ENCODE assay signal across 1 mouse cellular context in the genomic region with DNA sequence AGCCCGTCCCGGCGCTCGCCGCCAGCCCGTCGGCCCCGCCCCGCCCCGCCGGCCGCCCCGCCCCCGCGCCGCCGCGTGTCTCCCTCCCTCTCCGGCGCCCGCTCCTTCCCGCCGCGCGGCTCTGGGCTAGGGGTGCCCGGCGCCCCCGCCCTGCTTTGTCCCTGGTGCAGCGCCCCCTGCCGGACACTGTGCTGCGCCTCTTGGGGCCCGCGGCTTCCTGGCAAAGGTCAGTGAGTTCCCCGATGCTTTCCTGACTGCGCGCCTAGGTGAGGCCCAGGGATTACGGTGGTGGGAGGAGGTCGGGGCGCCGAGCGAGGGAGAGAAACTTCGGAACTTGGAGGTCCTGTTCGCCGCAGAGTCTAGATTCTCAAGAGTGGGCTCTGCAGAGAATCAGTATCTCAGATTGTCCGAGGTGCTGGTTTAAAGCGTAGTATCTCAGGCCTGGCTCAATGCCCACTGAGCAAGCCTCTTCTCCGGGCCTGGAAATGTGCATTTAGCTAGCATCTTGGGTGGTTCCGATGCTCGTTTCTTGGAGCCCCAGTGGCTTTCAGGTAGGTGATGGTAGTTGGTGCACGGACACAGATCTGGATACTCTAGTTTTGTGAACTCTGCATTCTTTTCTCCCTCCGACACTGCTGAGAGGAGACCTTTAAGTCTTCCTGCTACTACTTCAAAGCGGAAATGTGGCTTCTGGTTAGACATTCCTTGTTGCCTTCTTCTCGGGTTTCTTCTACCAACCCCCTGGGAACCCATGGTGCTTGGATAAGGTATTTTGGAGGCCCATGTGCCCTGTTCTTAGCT.
TF ChIP-seq lines count a peak whose summit lies in the region.

A gene (plus strand): TSS at position 74 of the 801 bp plus-strand sequence.

TF ChIP-seq in CH12.LX, 34 proteins besides CTCF, POLR2A, EP300 and RAD21 (continued from another document):
- TF ChIP-seq TCF12 (IDR thresholded peaks at IDR 0.05; ENCODE audit: low read depth, low read length), result peak; percentile 79
- TF ChIP-seq MAFK (IDR thresholded peaks at IDR 0.05; ENCODE audit: insufficient replicate concordance, low read length), result no peak
- TF ChIP-seq MAZ (IDR thresholded peaks at IDR 0.05; ENCODE audit: low read depth, low read length), result peak; percentile 100
- TF ChIP-seq MEF2A (IDR thresholded peaks at IDR 0.05; ENCODE audit: borderline replicate concordance, low read depth, low read length), result peak; percentile 72
- TF ChIP-seq ZKSCAN1 (IDR thresholded peaks at IDR 0.05; ENCODE audit: borderline replicate concordance, low read depth, low read length), result no peak
- TF ChIP-seq USF2 (conservative IDR thresholded peaks at IDR 0.05; ENCODE audit: low read depth, low read length), result no peak
- TF ChIP-seq POLR2AphosphoS2 (IDR thresholded peaks at IDR 0.05; ENCODE audit: low read depth, low read length), result 0 out of 2 replicates have a peak, but pooled peaks have one; percentile 48
- TF ChIP-seq NELFE (IDR thresholded peaks at IDR 0.05; ENCODE audit: low read depth, low read length), result peak; percentile 83
- no peak for TF ChIP-seq BHLHE40 (IDR thresholded peaks at IDR 0.05; ENCODE audit: low read depth, low read length)
- peak; percentile 60 for TF ChIP-seq SIN3A (IDR thresholded peaks at IDR 0.05; ENCODE audit: low read length)
- no peak for TF ChIP-seq JUN (IDR thresholded peaks at IDR 0.05; ENCODE audit: insufficient read depth, low read depth, low read length)
- peak; percentile 59; the same call in 1 of the 2 replicates for TF ChIP-seq KAT2A (IDR thresholded peaks at IDR 0.05; ENCODE audit: insufficient replicate concordance, low read length)
- no peak for TF ChIP-seq JUND (conservative IDR thresholded peaks at IDR 0.05; ENCODE audit: low read depth, low read length)
- TF ChIP-seq CHD2 (IDR thresholded peaks at IDR 0.05; ENCODE audit: low read length), result peak; percentile 55; the same call in 1 of the 2 replicates
- peak; percentile 80 for TF ChIP-seq ELF1 (IDR thresholded peaks at IDR 0.05; ENCODE audit: low read depth, low read length)
- peak; percentile 64 for TF ChIP-seq HCFC1 (IDR thresholded peaks at IDR 0.05; ENCODE audit: low read depth, low read length)
- 0 out of 2 replicates have a peak, but pooled peaks have one; percentile 14 for TF ChIP-seq MYC (IDR thresholded peaks at IDR 0.05; ENCODE audit: low read depth, low read length)
- no peak for TF ChIP-seq PAX5 (IDR thresholded peaks at IDR 0.05; ENCODE audit: low read length)
- TF ChIP-seq NRF1 (IDR thresholded peaks at IDR 0.05; ENCODE audit: low read depth, low read length), result peak; percentile 50
- TF ChIP-seq GABPA (IDR thresholded peaks at IDR 0.05; ENCODE audit: insufficient replicate concordance, low read depth, low read length), result no peak
- TF ChIP-seq ZNF384 (IDR thresholded peaks at IDR 0.05; ENCODE audit: low read depth, low read length), result no peak
- TF ChIP-seq UBTF (IDR thresholded peaks at IDR 0.05; ENCODE audit: low read depth, low read length), result peak; percentile 99
- TF ChIP-seq RCOR1 (conservative IDR thresholded peaks at IDR 0.05; ENCODE audit: low read depth, low read length), result peak; percentile 79; the same call in 1 of the 2 replicates
- TF ChIP-seq MXI1 (IDR thresholded peaks at IDR 0.05; ENCODE audit: low read depth, low read length), result peak; percentile 64
- TF ChIP-seq MAX (IDR thresholded peaks at IDR 0.05; ENCODE audit: low read length), result no peak; the same call in none of the 2 replicates
- TF ChIP-seq ZC3H11A (IDR thresholded peaks at IDR 0.05; ENCODE audit: low read depth, low read length), result no peak
TF ChIP-seq in CH12.LX: peak in this region for 21.
